Mouse (Mus musculus) C2C12 (cell line): ENCODE results near the gene Pan3. TPM values are rescaled to one million over a fixed set of nuclear protein-coding genes. Genes with fewer than 3 reads are reported as not detected.

Source experiments
- H3K27me3 ChIP-seq: one replicate; pipeline ENCODE4 v1.6.1; 2011; ENCODE audit not compliant: control insufficient read depth, insufficient read depth, insufficient read length
- H3K36me3 ChIP-seq: one replicate; pipeline ENCODE4 v1.6.1; 2011; ENCODE audit not compliant: control insufficient read depth, insufficient read depth
- H3K4me3 ChIP-seq: one replicate; pipeline ENCODE4 v1.5.1; 2011; ENCODE audit warnings: mild to moderate bottlenecking, control low read depth; ENCODE audit not compliant: poor library complexity, insufficient read depth, severe bottlenecking
- H3K79me2 ChIP-seq: one replicate; pipeline ENCODE4 v1.6.1; 2011; ENCODE audit not compliant: control insufficient read depth, insufficient read depth
- H3K79me3 ChIP-seq: one replicate; pipeline ENCODE4 v1.6.1; 2011; ENCODE audit warnings: low read depth, control low read depth
- H3ac ChIP-seq: one replicate; pipeline ENCODE3; 2011; ENCODE audit warnings: low read depth; ENCODE audit not compliant: control insufficient read depth, insufficient read length
- CEBPB ChIP-seq: IDR thresholded peaks from one replicate; pipeline ENCODE4 v1.6.1; 2011; ENCODE audit warnings: low read depth, mild to moderate bottlenecking, control low read depth, moderate library complexity
- CTCF ChIP-seq: IDR thresholded peaks from one replicate; pipeline ENCODE4 v1.5.1; 2011; ENCODE audit not compliant: control insufficient read depth, insufficient read depth, insufficient read length
- FOSL1 ChIP-seq: IDR thresholded peaks from one replicate; pipeline ENCODE4 v1.8.0; 2011; ENCODE audit warnings: mild to moderate bottlenecking, low read length; ENCODE audit not compliant: poor library complexity, insufficient read depth, severe bottlenecking
- MAX ChIP-seq: IDR thresholded peaks from one replicate; pipeline ENCODE4 v1.6.1; 2011; ENCODE audit warnings: mild to moderate bottlenecking, control low read depth
- MYOD1 ChIP-seq: IDR thresholded peaks from one replicate; pipeline ENCODE4 v1.6.1; 2011; ENCODE audit warnings: low read depth; ENCODE audit not compliant: control insufficient read depth, insufficient read length
- MYOG ChIP-seq: IDR thresholded peaks from one replicate; pipeline ENCODE4 v1.6.1; 2011; ENCODE audit not compliant: control insufficient read depth, insufficient read length; ENCODE audit errors: extremely low read depth
- USF1 ChIP-seq: IDR thresholded peaks from one replicate; pipeline ENCODE4 v1.6.1; 2011; ENCODE audit warnings: low read depth, mild to moderate bottlenecking, control low read depth, moderate library complexity
- polyA plus RNA-seq: library from polyadenylated mRNA; unstranded; fragments of >200 nt; fragmentation: generic; extraction: Trizol; gene quantifications from one replicate; pipeline ENCODE4 v1.2.1, GENCODE M21; 2012; ENCODE audit warnings: missing spikeins

Pan3 gene
- polyA plus RNA-seq, 1 experiment = 12.8 TPM

GRCm38 (mm10) chr5:147476109-147476508, 46.1 kb downstream of the Pan3 start:
- H3K4me3 ChIP-seq = no peak overlapping the region
- H3ac ChIP-seq = no peak overlapping the region
- peaks cover 4% of the 10 kb centered on the region for H3K36me3 ChIP-seq
- H3K79me2 ChIP-seq = peaks cover 85% of the 10 kb centered on the region
- no peaks in the 10 kb centered on the region for H3K27me3 ChIP-seq
- H3K79me3 ChIP-seq = peaks cover 29% of the 10 kb centered on the region
- TF ChIP-seq MYOD1 (no peak), MYOG (no peak)

DNA sequence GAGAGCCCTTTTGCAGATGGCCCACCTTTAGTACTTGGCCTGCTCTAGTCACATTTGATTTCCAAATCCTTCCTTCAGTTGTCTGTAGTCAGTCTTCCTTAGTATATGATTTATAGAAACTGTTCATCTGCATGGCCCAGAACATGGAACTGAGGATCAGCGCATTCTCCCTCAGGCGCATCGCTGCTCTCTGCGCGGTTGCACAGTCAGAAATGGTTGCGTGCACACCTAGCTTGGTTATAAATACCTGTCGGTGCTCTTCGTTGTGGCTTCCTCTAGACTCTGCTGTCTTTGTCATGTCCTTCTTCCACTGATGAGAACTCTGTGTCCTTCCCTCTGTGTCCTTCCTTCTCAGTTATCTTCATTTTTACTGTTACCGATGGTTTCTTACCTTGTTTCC, 47.1 kb downstream of the Pan3 start:
- H3K79me3 ChIP-seq = peaks cover 31% of the 10 kb centered on the region
- H3K36me3 ChIP-seq = no peaks in the 10 kb centered on the region
- H3K79me2 ChIP-seq = peaks cover 77% of the 10 kb centered on the region
- no peak overlapping the region for H3K4me3 ChIP-seq
- no peak for TF ChIP-seq CEBPB
- no peak for TF ChIP-seq MYOG
- TF ChIP-seq MAX = no peak
- TF ChIP-seq MYOD1 = no peak
- no peak for TF ChIP-seq CTCF
- TF ChIP-seq USF1 = no peak
- TF ChIP-seq FOSL1 = no peak
- H3K27me3 ChIP-seq = no peaks in the 10 kb centered on the region
- no peak overlapping the region for H3ac ChIP-seq

DNA sequence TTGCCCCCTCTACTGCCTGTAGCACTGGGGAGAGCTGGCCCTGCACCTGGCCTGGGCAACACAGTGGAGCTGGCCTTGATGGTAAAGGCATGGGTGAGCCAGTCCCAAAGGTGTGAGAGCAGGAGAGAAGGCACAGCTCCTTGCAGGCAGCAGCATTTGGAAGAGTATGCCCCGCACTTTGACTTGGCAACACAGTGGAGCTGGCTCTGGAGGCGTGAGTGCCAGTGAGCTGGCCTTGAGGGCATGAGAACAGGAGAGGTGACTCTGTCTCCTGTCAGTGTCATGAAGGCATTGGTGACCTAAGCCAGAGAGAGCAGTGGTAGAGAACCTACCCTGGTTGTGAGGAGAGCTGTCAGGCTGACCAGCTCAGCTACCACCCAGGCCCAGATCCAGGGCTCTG, 49.4 kb downstream of the Pan3 start:
- H3K27me3 ChIP-seq = no peaks in the 10 kb centered on the region
- H3ac ChIP-seq = no peak overlapping the region
- peaks cover 71% of the 10 kb centered on the region for H3K79me2 ChIP-seq
- no peaks in the 10 kb centered on the region for H3K36me3 ChIP-seq
- H3K79me3 ChIP-seq = peaks cover 33% of the 10 kb centered on the region
- TF ChIP-seq USF1 = no peak
- no peak for TF ChIP-seq CTCF
- TF ChIP-seq MYOG = no peak
- TF ChIP-seq MYOD1 = no peak
- TF ChIP-seq CEBPB = no peak
- no peak for TF ChIP-seq MAX
- TF ChIP-seq FOSL1 = no peak
- H3K4me3 ChIP-seq = no peak overlapping the region

DNA sequence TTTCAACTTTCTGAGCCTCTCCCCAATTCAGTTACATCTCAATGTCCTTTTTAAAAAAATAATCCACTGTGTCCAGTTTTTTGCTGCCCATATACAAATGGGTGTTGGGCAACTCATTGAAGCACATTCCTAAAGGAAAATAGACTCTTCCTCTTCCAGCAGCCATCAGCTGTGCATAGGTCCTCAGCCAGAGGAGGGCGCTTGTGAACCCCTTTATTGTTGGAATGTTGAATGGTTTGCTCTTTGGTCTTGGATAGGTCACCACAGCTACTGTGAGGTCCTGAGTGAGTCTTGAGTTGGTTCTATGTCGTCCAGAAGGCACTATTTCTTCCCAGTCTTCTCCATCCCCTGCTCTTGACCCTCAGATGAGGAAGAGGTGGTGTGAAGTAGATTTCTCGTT, 54.2 kb downstream of the Pan3 start:
- no peaks in the 10 kb centered on the region for H3K36me3 ChIP-seq
- no peak overlapping the region for H3K4me3 ChIP-seq
- no peaks in the 10 kb centered on the region for H3K27me3 ChIP-seq
- H3K79me3 ChIP-seq = peaks cover 15% of the 10 kb centered on the region
- H3K79me2 ChIP-seq = peaks cover 58% of the 10 kb centered on the region
- no peak overlapping the region for H3ac ChIP-seq
- TF ChIP-seq MYOD1 (no peak), CTCF (no peak), MYOG (no peak), USF1 (no peak), CEBPB (no peak), FOSL1 (no peak), MAX (no peak)

GRCm38 (mm10) chr5:147489226-147489625, 59.3 kb downstream of the Pan3 start:
- no peak overlapping the region for H3K4me3 ChIP-seq
- no peak overlapping the region for H3ac ChIP-seq
- H3K36me3 ChIP-seq = peaks cover 13% of the 10 kb centered on the region
- H3K27me3 ChIP-seq = no peaks in the 10 kb centered on the region
- peaks cover 55% of the 10 kb centered on the region for H3K79me2 ChIP-seq
- H3K79me3 ChIP-seq = peaks cover 5% of the 10 kb centered on the region
- no peak for TF ChIP-seq FOSL1

DNA sequence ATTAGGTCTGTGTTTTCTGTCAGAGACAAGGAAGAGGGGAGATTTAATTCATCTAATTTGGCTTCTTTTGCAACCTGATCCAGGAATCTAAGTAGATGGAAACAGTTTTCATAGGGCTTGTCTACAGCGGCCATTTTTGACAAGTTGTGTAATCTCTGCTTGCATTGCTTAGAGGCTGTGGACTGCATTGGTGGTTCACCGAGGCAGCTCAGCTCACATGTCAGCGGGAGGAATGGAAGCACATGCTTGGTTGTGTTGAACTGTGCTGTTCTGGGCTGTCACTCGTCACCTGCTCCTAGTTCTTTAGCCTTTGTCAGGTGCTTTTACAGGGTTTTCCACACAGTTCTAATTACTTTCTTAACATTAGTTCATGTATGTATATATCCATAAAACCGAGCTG, 60.9 kb downstream of the Pan3 start:
- TF ChIP-seq USF1 (no peak), MYOG (no peak), FOSL1 (no peak), CTCF (no peak), MAX (no peak), MYOD1 (no peak), CEBPB (no peak)
- Histone ChIP-seq H3K79me2 (peaks cover 44% of the 10 kb centered on the region), H3ac (no peak overlapping the region), H3K27me3 (no peaks in the 10 kb centered on the region), H3K79me3 (peaks cover 5% of the 10 kb centered on the region), H3K36me3 (peaks cover 13% of the 10 kb centered on the region), H3K4me3 (no peak overlapping the region)
